Mouse (Mus musculus) liver, adult 2 months (tissue): ENCODE measurements around the gene Akt3. TPM values are rescaled to one million over a fixed set of nuclear protein-coding genes. Genes with fewer than 3 reads are reported as not detected.

ENCODE experiments used
- DNase-seq: peaks from one replicate; pipeline ENCODE4 v3.0.0-alpha.2; 2011; ENCODE audit warnings: low read depth, low spot score; ENCODE audit errors: extremely low read depth
- H3K27ac ChIP-seq: fragments of 200-500 bp; replicated peaks from 2 replicates; pipeline ENCODE4 v1.5.1; 2012; ENCODE audit warnings: low read depth, mild to moderate bottlenecking, control low read depth, inconsistent platforms, low read length; ENCODE audit not compliant: insufficient read depth
- H3K27me3 ChIP-seq: fragments of 200-500 bp; 2 replicates; pipeline ENCODE4 v1.6.1; 2012; ENCODE audit warnings: mild to moderate bottlenecking, moderate library complexity, low read length, inconsistent platforms; ENCODE audit not compliant: control insufficient read depth, insufficient read depth
- H3K36me3 ChIP-seq: fragments of 200-500 bp; 2 replicates; pipeline ENCODE4 v1.6.1; 2012; ENCODE audit warnings: low read length, inconsistent platforms; ENCODE audit not compliant: control insufficient read depth, insufficient read depth
- H3K4me1 ChIP-seq: fragments of 200-500 bp; 2 replicates; pipeline ENCODE4 v1.6.1; 2011; ENCODE audit warnings: low read length; ENCODE audit not compliant: control insufficient read depth, insufficient read depth
- H3K4me3 ChIP-seq: fragments of 200-500 bp; 2 replicates; pipeline ENCODE4 v1.5.1; 2011; ENCODE audit warnings: low read depth, mild to moderate bottlenecking, control low read depth, low read length, moderate library complexity; ENCODE audit not compliant: insufficient read depth
- H3K79me2 ChIP-seq: fragments of 200-500 bp; 2 replicates; pipeline ENCODE4 v1.6.1; 2012; ENCODE audit warnings: inconsistent platforms, mild to moderate bottlenecking, low read length, moderate library complexity; ENCODE audit not compliant: control insufficient read depth, insufficient read depth
- H3K9ac ChIP-seq: fragments of 200-500 bp; 2 replicates; pipeline ENCODE4 v1.6.1; 2012; ENCODE audit warnings: low read depth, mild to moderate bottlenecking, control low read depth, inconsistent platforms, low read length
- CTCF ChIP-seq: fragments of 200-500 bp; IDR thresholded peaks from 2 replicates; pipeline ENCODE4 v1.5.1; 2011; ENCODE audit warnings: low read depth, low read length, control low read depth
- POLR2A ChIP-seq: fragments of 200-500 bp; IDR thresholded peaks from 2 replicates; pipeline ENCODE4 v1.6.1; 2011; ENCODE audit warnings: low read length, control low read depth; ENCODE audit not compliant: insufficient read depth; ENCODE audit errors: extremely low read depth
- WGBS: fragments of 180-500 bp; shearing (Covaris S2); methylation state at CpG from one replicate; pipeline ENCODE4 v1.1.7; 2018; 5-methylcytosine and 5-hydroxymethylcytosine counted together
- polyA plus RNA-seq: library from polyadenylated mRNA; depleted of rRNA; stranded (reverse); fragments of >200 nt; gene quantifications from 2 replicates; pipeline ENCODE4 v1.2.3, GENCODE M21; 2012
- total RNA-seq: library from RNA; depleted of rRNA; stranded (reverse); fragments of >200 nt; gene quantifications from 2 replicates; pipeline ENCODE4 v1.2.3, GENCODE M21; 2014

Gene Akt3
- total and polyA plus RNA-seq, 2 experiments: 0.69 to 2.9 TPM

DNA sequence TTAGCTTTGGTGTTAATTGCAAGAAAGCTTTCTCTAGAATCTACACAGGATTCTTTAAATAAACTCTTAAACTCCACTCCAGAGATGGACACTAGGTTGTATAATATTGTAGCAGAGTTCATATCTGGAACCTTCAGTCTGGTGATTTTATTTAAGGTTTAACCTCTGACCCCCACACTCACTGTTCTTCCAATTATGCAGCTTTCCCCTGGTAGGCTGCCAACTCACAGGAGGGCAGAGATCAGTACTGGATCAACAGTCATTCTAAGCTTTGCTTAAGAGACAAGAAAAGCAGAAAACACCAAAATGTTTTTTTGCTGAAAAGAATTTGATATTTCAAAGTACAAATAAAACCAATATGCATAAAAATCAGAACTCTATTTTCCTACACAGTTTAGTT is 212.1 kb downstream of the Akt3 start:
- Histone ChIP-seq H3K27me3 (no peaks in the 10 kb centered on the region), H3K9ac (no peak overlapping the region), H3K36me3 (no peaks in the 10 kb centered on the region), H3K79me2 (no peaks in the 10 kb centered on the region), H3K27ac (no peak overlapping the region), H3K4me1 (peaks cover 5% of the 10 kb centered on the region; the same call in 1 of the 2 replicates), H3K4me3 (no peak overlapping the region)
- peak; percentile 95 for DNase-seq
- TF ChIP-seq CTCF (no peak), POLR2A (no peak)

GRCm38 (mm10) chr1:177040058-177040457 is 217.9 kb downstream of the Akt3 start:
- H3K9ac ChIP-seq: no peak overlapping the region
- 85% methylated on average over 4 of the region's 4 CpGs for WGBS
- no peaks in the 10 kb centered on the region for H3K79me2 ChIP-seq
- TF ChIP-seq POLR2A (no peak), CTCF (no peak)
- DNase-seq: no peak
- no peaks in the 10 kb centered on the region for H3K27me3 ChIP-seq
- no peaks in the 10 kb centered on the region for H3K36me3 ChIP-seq
- no peak overlapping the region for H3K4me3 ChIP-seq
- peaks cover under 1% of the 10 kb centered on the region; the same call in 1 of the 2 replicates for H3K4me1 ChIP-seq
- H3K27ac ChIP-seq: no peak overlapping the region

GRCm38 (mm10) chr1:177039093-177039674 is 218.8 kb downstream of the Akt3 start:
- H3K27me3 ChIP-seq: no peaks in the 10 kb centered on the region
- 82% methylated on average over 6 of the region's 6 CpGs for WGBS
- H3K79me2 ChIP-seq: no peaks in the 10 kb centered on the region
- H3K36me3 ChIP-seq: no peaks in the 10 kb centered on the region
- no peaks in the 10 kb centered on the region for H3K4me1 ChIP-seq
- H3K9ac ChIP-seq: no peak overlapping the region
- TF ChIP-seq CTCF: no peak
- no peak for TF ChIP-seq POLR2A
- H3K27ac ChIP-seq: no peak overlapping the region
- peak; percentile 8 for DNase-seq
- no peak overlapping the region for H3K4me3 ChIP-seq

DNA sequence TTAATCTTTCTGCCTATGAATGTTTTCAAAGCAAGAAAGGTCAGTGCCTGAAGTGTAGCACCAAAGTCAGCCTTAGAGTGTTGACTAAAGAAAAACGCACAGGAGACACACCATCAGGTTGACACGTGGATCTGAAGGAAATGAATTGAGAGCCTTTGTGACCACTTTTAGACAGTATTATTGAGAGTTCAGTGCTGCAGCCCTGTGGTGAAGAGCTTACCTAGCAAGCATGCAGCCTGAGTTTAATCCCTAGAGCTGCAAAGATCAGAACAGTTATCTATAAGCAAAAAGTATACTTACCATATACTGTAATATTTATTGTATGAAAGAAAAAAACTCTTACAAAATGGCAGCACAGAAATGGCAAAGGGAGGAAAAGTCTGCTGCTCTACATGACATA is 219.6 kb downstream of the Akt3 start:
- H3K79me2 ChIP-seq: no peaks in the 10 kb centered on the region
- no peaks in the 10 kb centered on the region for H3K4me1 ChIP-seq
- 68% methylated on average over 2 of the region's 2 CpGs for WGBS
- no peaks in the 10 kb centered on the region for H3K36me3 ChIP-seq
- TF ChIP-seq POLR2A: no peak
- no peak for TF ChIP-seq CTCF
- H3K9ac ChIP-seq: no peak overlapping the region
- H3K27me3 ChIP-seq: no peaks in the 10 kb centered on the region
- no peak overlapping the region for H3K4me3 ChIP-seq
- H3K27ac ChIP-seq: no peak overlapping the region
- DNase-seq: no peak

DNA sequence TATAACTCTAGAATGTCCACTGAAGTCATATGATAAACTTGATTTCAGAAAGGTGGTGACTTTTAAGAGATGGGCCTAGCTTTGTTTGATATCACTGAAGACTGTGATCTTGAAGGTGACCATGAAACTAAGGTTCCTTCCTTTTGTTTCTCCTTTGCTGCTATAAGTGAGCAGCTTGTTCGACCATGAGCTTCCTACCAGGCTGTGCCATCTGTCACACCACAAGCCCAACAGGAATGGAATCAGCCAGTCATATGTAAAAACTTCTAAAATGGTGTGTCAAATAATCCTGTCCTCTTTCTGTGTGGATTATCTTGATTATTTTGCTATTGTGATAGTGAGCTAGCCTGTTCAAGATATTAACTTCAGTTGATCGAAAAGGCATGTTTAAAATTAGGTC is 222.5 kb downstream of the Akt3 start:
- H3K36me3 ChIP-seq: no peaks in the 10 kb centered on the region
- no peak for DNase-seq
- H3K4me3 ChIP-seq: no peak overlapping the region
- H3K4me1 ChIP-seq: no peaks in the 10 kb centered on the region
- TF ChIP-seq CTCF (no peak), POLR2A (no peak)
- no peaks in the 10 kb centered on the region for H3K79me2 ChIP-seq
- WGBS: 97% methylated on average over 2 of the region's 2 CpGs
- H3K27ac ChIP-seq: no peak overlapping the region
- H3K9ac ChIP-seq: no peak overlapping the region
- H3K27me3 ChIP-seq: no peaks in the 10 kb centered on the region

DNA sequence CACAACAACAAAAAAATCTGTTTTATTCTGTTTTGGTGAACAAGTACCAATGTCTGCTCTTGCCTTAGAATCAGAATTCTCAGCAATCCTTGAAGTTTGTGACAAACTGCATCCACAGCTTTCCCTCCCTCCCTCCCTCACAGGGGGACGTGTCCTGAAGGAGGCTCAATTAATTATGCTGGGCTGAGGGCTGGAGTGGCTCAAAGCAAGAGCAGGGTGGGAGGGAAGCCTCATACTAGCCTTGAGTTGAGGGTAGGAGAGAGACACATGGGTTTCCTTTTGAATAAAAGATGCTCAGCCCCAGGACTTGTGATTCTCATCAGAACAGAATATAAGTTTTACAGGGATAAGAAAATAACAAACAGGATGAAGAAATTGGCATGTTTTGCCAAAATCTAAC is 225.8 kb downstream of the Akt3 start:
- Histone ChIP-seq H3K9ac (no peak overlapping the region), H3K27ac (no peak overlapping the region), H3K4me1 (no peaks in the 10 kb centered on the region), H3K79me2 (no peaks in the 10 kb centered on the region), H3K36me3 (no peaks in the 10 kb centered on the region), H3K4me3 (no peak overlapping the region), H3K27me3 (no peaks in the 10 kb centered on the region)
- 86% methylated on average over 1 of the region's 1 CpGs for WGBS
- DNase-seq: no peak
- TF ChIP-seq POLR2A (no peak), CTCF (no peak)
